Mouse (Mus musculus) G1E (cell line): ENCODE measurements around the gene Sigirr. TPM values are rescaled to one million over a fixed set of nuclear protein-coding genes. Genes with fewer than 3 reads are reported as not detected.

Experiments used
- ATAC-seq: 2 replicates; pipeline ENCODE4 v1.8.0; 2016; ENCODE audit warnings: mild to moderate bottlenecking; ENCODE audit not compliant: insufficient number of reproducible peaks, poor library complexity, low FRiP score, severe bottlenecking; ENCODE audit errors: extremely low read depth
- DNase-seq: peaks from one replicate; pipeline ENCODE4 v3.0.0; 2012; ENCODE audit warnings: low spot score
- H3K27me3 ChIP-seq: 2 replicates; pipeline ENCODE4 v1.6.1; 2012; ENCODE audit warnings: mild to moderate bottlenecking, low read length, inconsistent platforms; ENCODE audit not compliant: insufficient read depth
- H3K36me3 ChIP-seq: replicated peaks from 2 replicates; pipeline ENCODE3; 2012; ENCODE audit warnings: mild to moderate bottlenecking, inconsistent platforms
- H3K4me1 ChIP-seq: 2 replicates; pipeline ENCODE4 v1.6.1; 2012; ENCODE audit warnings: low read depth, low read length, inconsistent platforms, mixed read lengths; ENCODE audit not compliant: insufficient read depth
- H3K4me3 ChIP-seq: 2 replicates; pipeline ENCODE4 v1.5.1; 2012; ENCODE audit warnings: low read depth, mild to moderate bottlenecking, inconsistent platforms, low read length, moderate library complexity, mixed read lengths
- H3K9me3 ChIP-seq: replicated peaks from 2 replicates; pipeline ENCODE4 v1.6.1; 2012; ENCODE audit warnings: inconsistent platforms
- CTCF ChIP-seq: IDR thresholded peaks from 2 replicates; pipeline ENCODE4 v1.5.1; 2012; ENCODE audit warnings: low read depth, low read length, inconsistent platforms, mixed read lengths
- GATA1 ChIP-seq: IDR thresholded peaks from 2 replicates; pipeline ENCODE4 v1.6.1; 2012; ENCODE audit warnings: borderline replicate concordance, low read length, inconsistent platforms, mixed read lengths
- GATA2 ChIP-seq: IDR thresholded peaks from 2 replicates; pipeline ENCODE4 v1.6.1; 2012; ENCODE audit warnings: low read depth, low read length, inconsistent platforms, borderline replicate concordance
- POLR2AphosphoS5 ChIP-seq: IDR thresholded peaks from 2 replicates; pipeline ENCODE4 v1.6.1; 2012; ENCODE audit warnings: low read depth, low read length, inconsistent platforms; ENCODE audit not compliant: insufficient replicate concordance
- TAL1 ChIP-seq: conservative IDR thresholded peaks from 2 replicates; pipeline ENCODE4 v1.6.1; 2012; ENCODE audit warnings: low read depth, low read length, inconsistent platforms, mixed read lengths
- polyA plus RNA-seq: library from polyadenylated mRNA; stranded (reverse); fragments of >175 nt; gene quantifications from 2 replicates; pipeline ENCODE4 v1.2.3, GENCODE M21; 2012
- total RNA-seq, 2 experiments: library from RNA; stranded (forward) in 1 of 2; stranded (reverse) in 1 of 2; fragments of 200-1000 nt in 1 of 2; fragments of >200 nt in 1 of 2; fragmentation: Nextera tagmentation in 1 of 2; gene quantifications; 2 replicates each; pipeline ENCODE4 v1.2.3; 2014 to 2017

Sigirr gene
- total and polyA plus RNA-seq, 3 experiments: 6.7 to 8.6 (median 6.9) TPM

- Histone ChIP-seq H3K9me3 (no peaks in the 10 kb centered on the region), H3K4me3 (peak overlapping the region; percentile 75), H3K27me3 (peaks cover 5% of the 10 kb centered on the region), H3K36me3 (no peaks in the 10 kb centered on the region), H3K4me1 (peaks cover 25% of the 10 kb centered on the region)
- DNase-seq (peak; percentile 94), ATAC-seq (peak; percentile 100)
- TF ChIP-seq TAL1 (no peak), CTCF (no peak), GATA2 (no peak), POLR2AphosphoS5 (no peak), GATA1 (no peak)
Measured at GRCm38 (mm10) chr7:141122689-141123516, 22.5 kb upstream of the Sigirr start.

- no peaks in the 10 kb centered on the region for H3K36me3 ChIP-seq
- no peak for DNase-seq
- H3K4me3 ChIP-seq: peak within 1 kb of the TSS; percentile 75
- H3K9me3 ChIP-seq: no peaks in the 10 kb centered on the region
- peaks cover 10% of the 10 kb centered on the region for H3K27me3 ChIP-seq
- no peak for ATAC-seq
- peaks cover 30% of the 10 kb centered on the region for H3K4me1 ChIP-seq
- TF ChIP-seq GATA1 (no peak), GATA2 (no peak), POLR2AphosphoS5 (no peak)
Measured at GRCm38 (mm10) chr7:141122245-141122644, 21.9 kb upstream of the Sigirr start, which contains the start of gene Ptdss2. Ptdss2 (plus strand) TSS chr7:141122382.

- peaks cover 37% of the 10 kb centered on the region for H3K4me1 ChIP-seq
Measured at GRCm38 (mm10) chr7:141121051-141121531, 20.7 kb upstream of the Sigirr start.

DNA sequence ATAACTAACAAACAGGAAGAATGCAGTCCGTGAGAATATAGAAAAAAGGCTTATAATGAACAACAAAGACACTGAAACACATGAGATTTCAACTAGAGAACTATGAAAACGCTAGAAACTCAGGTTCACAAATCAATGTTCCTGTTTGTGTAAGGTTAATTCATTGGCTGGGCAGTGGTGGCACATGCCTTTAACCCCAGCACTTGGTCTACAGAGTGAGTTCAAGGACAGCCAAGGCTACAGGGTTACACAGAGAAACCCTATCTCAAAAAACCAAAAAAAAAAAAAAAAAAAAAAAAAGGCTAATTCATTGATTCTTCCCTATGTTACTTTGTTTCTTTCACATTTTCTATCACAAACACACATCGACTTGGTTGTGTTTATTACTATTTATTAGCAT lies 20.2 kb upstream of the Sigirr start:
- peaks cover 36% of the 10 kb centered on the region for H3K4me1 ChIP-seq
- peaks cover 27% of the 10 kb centered on the region for H3K27me3 ChIP-seq
- DNase-seq (no peak), ATAC-seq (no peak)
- no peak for TF ChIP-seq GATA1
- TF ChIP-seq CTCF: no peak
- TF ChIP-seq GATA2: no peak
- no peak for TF ChIP-seq POLR2AphosphoS5
- TF ChIP-seq TAL1: no peak
- H3K4me3 ChIP-seq: no peak overlapping the region
- no peaks in the 10 kb centered on the region for H3K36me3 ChIP-seq
- H3K9me3 ChIP-seq: no peaks in the 10 kb centered on the region

More at GRCm38 (mm10) chr7:141121051-141121531, 20.7 kb upstream of the Sigirr start:
- Histone ChIP-seq H3K9me3 (no peaks in the 10 kb centered on the region), H3K27me3 (peaks cover 22% of the 10 kb centered on the region), H3K4me3 (no peak overlapping the region), H3K36me3 (no peaks in the 10 kb centered on the region)
- TF ChIP-seq TAL1: no peak
- TF ChIP-seq POLR2AphosphoS5: no peak
- TF ChIP-seq GATA2: no peak
- TF ChIP-seq GATA1: no peak
- TF ChIP-seq CTCF: no peak
- ATAC-seq (no peak), DNase-seq (no peak)

GRCm38 (mm10) chr7:141119487-141119886 lies 19.1 kb upstream of the Sigirr start:
- Histone ChIP-seq H3K9me3 (no peaks in the 10 kb centered on the region), H3K27me3 (peaks cover 37% of the 10 kb centered on the region), H3K4me1 (peaks cover 36% of the 10 kb centered on the region), H3K36me3 (no peaks in the 10 kb centered on the region), H3K4me3 (no peak overlapping the region)
- ATAC-seq: no peak
- no peak for DNase-seq
- TF ChIP-seq POLR2AphosphoS5 (no peak), GATA1 (no peak), GATA2 (no peak), CTCF (no peak), TAL1 (no peak)

DNA sequence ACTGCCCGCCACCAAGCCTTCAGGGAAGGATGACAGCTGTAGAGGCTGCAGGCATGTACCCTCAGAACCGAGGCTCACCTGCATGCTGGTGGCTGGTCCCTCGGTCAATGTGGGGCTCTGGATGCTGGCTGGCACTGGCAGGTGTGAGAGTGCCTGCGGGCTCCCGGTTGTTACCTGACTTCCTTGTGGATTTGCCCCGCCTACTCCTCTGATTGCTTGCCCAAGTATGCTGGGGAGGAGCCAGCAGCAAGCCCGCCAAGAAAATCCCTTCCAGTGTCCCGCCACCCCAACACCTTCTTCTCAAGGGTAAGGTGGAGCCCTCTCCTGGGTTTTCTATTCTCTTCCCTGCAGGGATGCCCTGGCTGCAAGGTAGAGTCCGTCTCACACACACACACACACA lies 17.3 kb upstream of the Sigirr start, which contains the start of gene Ano9:
Gene Ano9, minus strand, starts transcription at position 171 of the 400 bp plus-strand sequence.
- Histone ChIP-seq H3K36me3 (no peaks in the 10 kb centered on the region), H3K4me3 (no peak within 1 kb of the TSS), H3K4me1 (peaks cover 26% of the 10 kb centered on the region), H3K9me3 (no peaks in the 10 kb centered on the region), H3K27me3 (peaks cover 50% of the 10 kb centered on the region)
- DNase-seq (no peak), ATAC-seq (no peak)
- no peak for TF ChIP-seq TAL1
